Mouse (Mus musculus): Measurements from ENCODE around the gene Zcchc14.

The Zcchc14 gene

DNA sequence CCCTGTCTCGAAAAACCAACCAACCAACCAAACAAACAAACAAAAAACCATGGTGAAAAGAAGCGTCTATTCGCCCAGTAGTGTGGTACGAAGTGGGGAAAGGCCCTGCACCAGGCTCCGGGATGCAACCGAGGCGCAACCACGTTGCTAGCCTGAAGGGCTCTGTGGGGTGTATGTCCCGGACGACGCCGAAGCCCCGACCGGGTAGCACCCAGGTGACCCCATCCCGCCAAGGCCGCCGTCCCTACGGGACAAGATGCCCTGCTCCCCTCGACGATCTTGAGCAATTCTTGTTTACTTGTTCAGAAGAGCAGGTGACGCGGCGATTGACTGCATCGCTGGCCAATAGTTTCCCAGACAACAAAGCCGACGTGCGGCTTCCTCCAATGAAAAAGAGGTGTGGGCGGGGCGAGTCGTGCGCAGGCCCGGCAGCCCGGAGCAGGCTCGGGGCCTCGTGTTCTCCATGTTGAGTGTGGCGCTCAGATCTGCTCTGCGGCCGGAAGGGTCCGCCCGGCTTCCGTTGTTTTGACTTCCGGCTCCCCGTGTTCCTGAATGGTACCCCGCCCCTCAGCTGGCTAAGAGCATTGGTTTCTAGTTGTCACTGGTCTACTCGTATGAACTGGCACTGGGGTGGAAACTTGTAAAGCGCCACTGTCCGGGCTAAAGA lies 67.4 kb downstream of the Zcchc14 start:
- DNase-seq (ENCODE audit: low read depth, low spot score): peak; percentile 98

DNA sequence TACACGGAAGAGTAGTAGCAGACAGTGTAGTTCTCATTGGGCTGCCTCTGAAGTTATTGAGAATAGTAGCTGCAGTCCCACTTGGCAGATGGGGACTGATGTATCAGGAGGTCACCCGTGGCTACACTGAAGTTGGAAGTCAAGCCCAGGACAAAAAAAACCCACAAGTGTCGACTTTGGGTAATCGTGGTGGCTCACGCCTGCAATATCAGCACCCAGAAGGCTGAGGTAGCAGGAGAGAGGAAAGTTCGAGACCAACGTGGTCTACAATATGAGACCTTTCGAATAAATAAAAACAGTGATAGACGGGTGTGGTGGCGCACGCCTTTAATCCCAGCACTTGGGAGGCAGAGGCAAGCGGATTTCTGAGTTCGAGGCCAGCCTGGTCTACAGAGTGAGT lies 68.0 kb downstream of the Zcchc14 start:
- DNase-seq (ENCODE audit: low read depth, low spot score): no peak

DNA sequence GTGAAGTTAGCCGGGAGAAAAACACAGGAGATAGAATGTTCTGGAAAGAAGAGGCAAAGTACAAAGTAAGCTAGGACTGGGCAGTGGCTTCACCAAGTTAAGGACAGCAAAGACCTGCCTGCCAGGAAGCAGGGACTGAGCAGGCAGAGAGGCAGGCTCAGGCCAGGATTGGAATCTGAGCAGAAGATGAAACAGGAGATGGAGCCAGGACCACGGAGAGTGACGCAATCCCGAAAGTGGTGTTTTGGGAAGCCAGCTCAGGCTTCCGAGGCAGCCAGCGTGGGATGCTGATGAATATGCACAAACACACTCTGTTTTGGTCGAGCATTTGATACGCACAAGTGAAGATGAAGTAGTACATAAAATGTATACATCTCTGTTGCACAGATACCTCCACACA lies 69.0 kb downstream of the Zcchc14 start:
- no peak for DNase-seq (ENCODE audit: low read depth, low spot score)

DNA sequence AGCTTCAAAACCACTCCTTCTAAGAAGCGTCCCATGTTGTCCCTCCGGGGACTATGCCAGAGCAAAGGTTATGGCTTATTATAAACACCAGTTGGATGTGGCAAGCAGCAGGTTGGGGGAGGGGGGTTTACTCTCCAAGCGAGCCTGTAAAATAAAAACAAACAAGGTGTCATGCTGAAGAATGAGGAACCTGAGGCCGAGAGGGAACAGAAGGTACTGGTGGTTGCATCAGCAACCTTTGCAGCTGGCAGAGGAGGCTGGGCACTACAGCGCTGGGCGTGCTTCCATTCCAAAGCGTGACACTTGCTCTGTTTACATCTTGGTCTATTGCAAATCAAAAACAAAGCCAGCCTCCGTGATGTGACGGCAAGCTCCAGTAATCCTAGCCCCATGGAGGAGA lies 72.2 kb downstream of the Zcchc14 start:
- DNase-seq (ENCODE audit: low read depth, low spot score): no peak

DNA sequence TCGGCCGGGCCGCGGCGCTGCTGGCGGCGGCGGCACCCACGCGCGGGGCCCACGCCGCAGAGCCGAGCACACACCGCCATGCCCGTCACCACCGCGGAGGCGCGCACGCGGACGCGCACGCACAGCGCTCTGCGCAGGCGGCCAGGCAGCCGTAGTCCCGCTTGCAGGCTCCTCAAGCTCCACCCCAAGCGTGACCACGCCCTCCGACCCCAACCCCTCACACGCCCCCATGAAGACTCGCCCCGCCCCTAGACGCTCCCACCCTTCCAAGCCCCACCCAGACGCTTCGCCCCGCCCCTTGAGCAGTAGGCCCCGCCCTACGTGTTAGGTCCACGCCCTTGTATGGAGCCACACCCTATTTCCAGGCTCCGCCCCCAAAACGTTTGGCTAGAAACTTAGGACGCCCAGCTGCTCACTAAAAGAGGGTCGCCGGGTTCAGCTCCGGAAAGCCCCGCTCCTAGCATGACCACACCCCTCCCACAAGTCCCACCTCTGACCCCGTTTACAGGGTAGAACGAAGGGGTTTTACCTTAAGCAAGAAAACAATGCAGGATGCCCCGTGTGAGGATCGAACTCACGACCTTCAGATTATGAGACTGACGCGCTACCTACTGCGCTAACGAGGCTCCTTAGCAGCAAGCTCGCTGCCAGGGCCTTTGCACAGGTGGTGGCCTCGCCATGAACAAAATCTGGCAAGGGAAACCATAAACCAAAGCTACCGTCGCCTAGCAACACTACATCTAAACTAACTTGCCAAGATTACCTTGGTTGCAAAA lies 73.8 kb downstream of the Zcchc14 start, which contains the start of gene Fbxo31:
Gene Fbxo31, minus strand, starts transcription at position 131 of the 776 bp plus-strand sequence.
- peak; percentile 85 for DNase-seq (ENCODE audit: low read depth, low spot score)

DNA sequence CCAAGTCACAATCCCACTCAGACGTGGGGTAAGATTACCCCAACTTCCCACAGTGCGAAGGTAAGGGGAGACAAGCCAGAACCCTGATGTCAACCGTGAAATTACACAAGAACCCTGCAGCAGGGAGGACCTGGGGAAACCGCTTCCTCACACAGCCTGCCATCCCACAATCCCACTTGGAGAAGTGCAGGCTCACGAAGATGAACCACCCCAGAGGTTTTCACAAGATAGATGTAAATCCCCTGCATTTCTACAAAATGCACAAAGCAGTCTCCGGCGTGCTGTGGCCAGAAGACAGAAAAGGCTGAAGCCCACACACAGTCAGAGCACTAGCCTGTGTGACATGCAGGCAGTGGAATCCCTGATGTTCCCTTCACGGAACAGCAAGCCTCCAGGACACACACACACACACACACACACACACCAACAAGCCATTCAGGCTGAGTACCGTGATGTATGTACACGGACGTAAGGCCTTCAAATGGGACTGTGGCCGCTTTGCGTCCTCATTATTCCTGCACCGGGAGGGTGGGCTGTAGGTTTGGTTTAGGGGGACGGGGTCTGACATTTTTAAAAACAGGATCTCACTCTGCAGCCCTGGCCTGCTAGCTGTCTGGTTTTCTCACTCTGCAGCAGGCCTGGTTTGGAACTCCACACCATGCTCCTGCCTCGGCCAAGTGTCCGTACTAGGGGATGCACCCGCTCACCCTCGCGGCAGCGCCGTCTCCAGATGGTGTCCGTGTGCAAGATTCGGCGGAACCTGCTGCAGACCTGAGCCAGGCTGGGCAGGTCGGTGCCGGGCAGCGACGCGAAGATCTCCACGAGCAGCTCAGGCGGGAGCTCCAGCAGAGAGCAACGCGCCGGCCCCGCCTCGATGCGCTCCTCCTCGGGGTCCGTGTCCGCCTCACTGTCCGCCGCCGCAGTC lies 74.7 kb downstream of the Zcchc14 start:
- DNase-seq (ENCODE audit: low read depth, low spot score): no peak

DNA sequence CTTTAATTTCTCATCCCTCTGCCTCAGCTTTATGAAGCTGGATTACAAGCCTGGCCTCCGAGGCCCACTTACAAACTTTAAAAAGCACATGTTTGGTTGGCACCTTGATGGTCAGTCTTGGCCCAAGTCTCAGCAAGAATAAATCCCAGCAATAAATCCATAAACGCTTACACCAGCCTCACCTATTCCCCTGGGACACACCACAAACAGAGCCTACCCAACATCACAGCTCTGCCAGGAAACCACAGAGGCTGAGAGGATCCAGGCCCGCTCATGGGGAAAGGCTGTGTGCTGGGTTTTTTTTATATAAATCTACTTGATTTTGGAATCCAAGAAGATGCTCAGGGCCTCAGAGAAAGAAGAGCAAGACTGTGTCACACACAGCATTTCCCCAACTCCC lies 77.0 kb downstream of the Zcchc14 start:
- no peak for DNase-seq (ENCODE audit: low read depth, low spot score)

DNA sequence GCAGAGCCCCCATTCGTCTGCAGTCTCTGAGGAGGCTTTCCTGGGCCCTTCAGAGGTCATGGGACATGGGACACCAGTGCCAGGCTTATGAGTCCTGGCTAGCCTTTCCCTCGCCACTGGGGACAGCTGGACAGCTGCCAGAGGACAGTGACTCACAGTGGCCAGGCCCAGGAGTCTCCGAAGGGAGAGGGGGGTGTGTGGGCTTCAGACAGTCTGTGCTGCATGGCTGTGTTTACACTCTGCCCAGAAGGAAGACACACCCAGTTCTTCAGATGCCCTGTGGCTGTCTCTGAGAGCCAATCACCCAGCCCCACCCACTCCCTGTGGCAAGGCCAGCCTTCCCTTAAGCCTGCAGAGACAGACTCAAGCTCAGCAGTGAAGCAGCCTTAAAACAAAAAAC lies 79.4 kb downstream of the Zcchc14 start:
- DNase-seq (ENCODE audit: low read depth, low spot score): no peak

DNA sequence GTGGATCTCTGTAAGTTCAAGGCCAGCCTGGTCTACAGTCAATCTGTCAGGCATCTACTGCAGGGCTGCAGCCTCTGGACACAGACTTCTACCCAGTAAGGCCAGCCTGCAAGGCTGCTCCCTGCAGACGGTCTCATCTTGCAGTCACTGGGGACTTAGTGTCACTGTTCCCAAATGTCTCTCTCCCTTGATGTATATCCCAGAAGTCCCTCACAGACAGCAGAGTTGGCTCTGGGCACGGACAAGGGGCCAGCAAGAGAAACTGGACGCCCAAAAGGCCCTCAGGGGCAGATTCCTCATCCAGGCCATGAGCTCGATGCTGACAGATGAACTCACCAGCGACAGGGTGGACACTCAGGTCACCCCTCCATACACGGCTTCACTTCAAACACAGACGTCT lies 80.6 kb downstream of the Zcchc14 start:
- DNase-seq (ENCODE audit: low read depth, low spot score): no peak

DNA sequence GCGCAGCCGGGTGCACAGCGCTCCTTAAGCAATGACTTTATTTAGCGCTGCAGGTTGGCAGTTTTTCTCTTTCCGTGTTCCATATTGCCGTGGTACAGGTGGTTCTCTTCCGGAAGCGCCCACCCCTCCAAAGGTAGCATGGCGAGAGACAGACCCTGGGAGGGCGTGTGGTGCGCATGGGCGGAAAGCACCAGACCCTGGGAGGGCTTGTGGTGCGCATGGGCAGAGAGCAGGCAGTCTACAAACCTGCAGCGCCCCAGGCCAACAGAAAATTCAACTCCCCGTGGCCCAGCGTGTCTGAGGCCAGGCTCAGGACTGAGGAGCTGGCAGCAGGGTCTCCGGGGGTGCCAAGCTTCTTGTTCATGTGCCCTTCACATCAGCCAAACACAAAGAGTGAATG lies 81.9 kb downstream of the Zcchc14 start:
- DNase-seq (ENCODE audit: low read depth, low spot score): no peak

DNA sequence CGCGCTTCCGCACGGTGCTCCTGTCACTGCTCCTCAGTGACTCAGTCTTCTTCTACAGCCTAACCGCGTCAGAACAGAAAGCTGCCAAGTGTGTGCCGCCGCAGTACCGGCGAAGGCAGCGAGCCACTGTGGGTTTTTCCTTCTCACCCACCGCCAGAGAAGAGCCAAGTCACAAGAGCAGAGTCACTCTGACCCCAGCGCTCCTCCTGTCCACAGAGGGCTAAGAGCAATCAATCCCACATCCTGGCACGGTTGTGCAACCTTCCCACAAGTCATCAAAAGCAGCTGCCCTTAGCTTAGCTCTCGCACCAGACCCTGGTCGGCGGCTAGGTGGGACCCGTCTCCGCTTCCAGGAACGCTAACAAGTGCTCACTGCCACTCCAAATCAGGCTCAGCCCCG lies 82.4 kb downstream of the Zcchc14 start:
- DNase-seq (ENCODE audit: low read depth, low spot score): no peak

DNA sequence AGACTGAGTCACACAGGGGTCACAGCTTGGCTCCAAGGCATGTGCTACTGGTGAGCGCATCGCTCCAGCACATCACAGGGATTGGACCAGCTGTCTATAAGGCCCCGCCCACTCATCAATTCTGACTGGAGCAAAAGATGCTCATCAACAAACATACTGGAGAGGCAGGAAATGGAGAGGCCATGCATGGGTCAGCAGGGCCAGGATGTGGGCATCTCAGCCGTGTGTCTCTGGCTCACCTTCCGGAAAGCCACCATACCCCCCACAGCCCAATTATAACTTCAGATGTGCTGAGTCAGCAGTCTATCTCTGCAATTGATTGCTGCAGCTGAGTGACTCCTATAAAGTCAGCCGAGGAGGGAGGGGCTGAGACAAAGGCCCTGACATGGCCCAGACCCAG lies 84.4 kb downstream of the Zcchc14 start:
- DNase-seq (ENCODE audit: low read depth, low spot score): no peak

DNA sequence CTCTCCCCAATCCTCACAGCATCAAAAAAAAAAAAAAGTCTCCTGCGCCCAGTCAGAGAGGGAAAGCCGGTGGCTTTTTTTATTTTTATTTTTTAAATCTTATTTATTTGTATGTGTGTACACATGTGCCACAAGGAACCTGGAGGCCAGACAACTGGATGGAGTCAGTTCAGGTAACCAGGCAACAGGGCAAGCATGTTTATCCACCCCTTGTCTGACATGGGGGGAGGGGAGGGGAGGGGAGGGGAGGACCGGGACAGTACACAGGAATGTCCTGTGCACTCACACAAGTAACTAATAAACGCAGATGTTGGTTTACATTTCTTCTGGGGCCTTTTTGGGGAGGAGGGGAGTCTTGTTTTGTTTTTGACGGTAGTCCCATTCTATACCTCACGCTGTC lies 89.0 kb downstream of the Zcchc14 start:
- DNase-seq (ENCODE audit: low read depth, low spot score): no peak

DNA sequence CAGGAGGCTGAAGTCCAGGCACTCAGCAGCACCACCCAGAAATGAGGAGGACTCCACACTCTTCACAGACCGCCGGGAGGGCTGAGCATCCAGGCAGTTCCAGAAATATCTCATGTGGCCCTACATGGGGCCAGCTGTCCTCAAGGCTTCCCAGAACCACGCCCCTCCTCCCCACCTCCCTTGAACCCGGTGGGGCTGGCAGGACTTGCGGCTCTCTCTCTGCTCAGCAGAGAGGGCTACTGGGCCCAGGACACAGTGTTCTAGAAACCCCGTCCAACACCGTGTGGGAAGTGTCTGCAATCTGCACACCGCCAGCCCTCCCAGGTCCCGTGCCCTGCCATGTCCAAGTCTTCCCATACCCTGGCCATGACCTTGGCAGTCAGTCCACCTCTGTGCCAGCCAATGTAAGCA lies 89.8 kb downstream of the Zcchc14 start:
- no peak for DNase-seq (ENCODE audit: low read depth, low spot score)

DNA sequence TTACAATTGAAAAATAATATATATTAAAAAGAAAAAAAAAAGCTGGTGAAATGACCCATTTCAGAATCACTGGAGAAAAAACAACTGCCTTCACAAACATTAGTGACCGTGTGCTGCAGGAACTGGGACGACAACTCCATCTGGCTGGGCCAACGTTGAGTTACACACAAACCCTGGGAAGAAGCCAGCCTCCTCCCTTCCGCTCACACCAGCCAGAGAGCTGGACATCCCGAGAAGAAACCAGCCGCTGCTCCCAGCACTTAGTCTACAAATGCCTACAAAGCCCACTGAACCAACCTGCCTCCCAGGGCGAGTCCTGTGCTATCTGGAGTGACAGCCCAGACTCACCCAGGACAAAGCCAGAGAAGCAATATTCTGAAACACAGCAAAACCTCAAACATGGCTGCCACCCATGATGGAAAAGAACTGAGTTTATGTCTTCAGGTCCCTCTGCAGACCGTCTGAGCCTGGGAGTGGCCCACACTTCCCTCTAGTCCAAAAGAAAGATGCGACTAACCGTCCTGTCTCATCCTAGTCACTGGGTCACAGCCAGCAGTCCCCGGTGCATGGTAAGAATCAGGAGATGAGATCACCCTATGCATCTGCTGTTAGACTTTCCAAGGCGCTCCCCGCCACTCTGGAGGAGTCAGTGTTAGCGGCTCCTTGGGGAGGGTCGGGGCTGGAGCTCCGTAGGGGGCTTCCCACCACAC lies 90.9 kb downstream of the Zcchc14 start:
- no peak for DNase-seq (ENCODE audit: low read depth, low spot score)

DNA sequence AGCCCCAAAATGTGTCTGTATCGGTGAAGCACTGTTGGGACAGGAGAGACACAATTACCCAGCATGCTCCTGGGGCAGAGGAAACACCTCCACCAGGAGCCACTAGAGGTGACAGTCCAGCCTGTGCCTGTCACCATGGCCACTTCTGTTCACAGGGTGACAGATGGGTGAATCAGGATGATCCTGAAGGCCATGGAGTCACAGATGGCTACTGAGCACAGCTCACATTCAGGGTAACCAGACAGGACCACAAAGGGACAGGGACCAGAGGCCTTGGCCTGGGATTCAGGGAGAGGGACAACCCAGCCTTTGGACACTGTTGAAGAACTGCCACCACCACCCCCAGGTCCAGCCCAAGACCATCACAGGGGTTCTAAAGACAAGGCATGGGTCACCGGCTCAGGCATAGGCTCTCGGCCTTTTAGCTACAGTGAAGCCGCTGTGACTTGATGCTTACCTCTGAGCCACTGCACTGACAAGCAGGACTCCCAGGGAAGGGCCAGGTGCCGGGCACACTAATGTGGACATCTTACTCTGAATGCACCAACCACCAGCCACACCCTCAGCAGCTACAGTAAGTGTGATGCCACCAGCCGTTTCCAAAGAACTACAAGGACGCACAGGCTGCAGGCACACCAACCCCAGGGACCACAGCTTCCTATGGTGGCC lies 92.1 kb downstream of the Zcchc14 start:
- DNase-seq (ENCODE audit: low read depth, low spot score): no peak

DNA sequence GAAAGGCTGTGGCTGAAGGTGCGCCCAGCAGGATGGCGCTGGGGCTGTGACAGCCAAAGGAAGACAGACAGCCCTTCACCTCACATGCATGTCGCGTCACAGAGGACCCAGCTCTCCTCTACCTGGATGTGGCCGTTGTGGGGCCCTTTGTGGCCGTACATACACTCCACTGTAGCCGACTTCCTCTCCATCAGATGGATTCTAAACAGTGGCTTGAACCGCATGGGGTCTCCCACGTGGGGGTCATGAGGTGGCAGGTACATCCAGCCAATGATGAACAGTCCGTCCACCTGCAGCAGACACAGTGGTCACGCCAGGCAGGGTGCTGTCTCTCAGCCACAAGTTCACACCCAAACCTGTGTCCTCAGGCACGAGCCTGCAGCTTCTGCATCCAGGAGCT lies 92.9 kb downstream of the Zcchc14 start:
- no peak for DNase-seq (ENCODE audit: low read depth, low spot score)

DNA sequence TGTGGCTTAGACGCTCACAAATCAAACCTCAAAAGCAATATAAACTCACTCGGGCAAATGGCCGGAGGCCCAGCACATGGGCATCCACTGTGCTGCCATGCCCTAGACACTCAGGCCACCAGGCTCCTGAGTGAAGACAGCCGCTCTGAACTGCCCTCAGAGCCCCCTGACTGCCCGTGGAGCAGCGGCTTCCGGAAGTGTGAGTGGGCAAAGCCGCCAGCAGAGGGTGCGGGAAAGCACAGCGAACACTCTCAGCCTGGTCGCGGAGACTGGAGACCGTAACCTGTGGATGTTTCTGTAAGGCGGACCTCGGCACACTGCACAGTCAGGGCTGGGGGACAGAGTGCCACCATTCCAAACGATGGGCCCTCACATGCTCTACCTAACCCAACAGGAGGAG lies 94.2 kb downstream of the Zcchc14 start:
- DNase-seq (ENCODE audit: low read depth, low spot score): no peak

DNA sequence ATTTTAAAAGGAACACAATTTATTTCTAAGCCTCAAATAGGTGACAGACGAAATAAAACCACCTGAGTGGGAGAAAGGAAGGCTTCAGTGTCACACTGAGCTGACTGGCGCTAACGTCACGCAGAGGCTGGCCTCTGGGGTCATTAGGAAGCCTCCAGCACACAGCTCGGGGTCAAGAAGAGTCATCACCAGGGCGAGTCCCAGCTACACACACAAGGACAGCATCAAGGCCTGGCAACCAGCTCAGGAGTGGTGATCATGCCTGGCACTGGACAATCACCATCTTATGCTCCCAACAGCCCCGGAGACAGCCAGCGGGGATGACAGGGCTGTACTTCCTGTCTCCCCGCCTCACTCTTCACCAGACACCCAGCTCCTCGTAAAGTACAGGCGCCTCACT lies 95.0 kb downstream of the Zcchc14 start:
- no peak for DNase-seq (ENCODE audit: low read depth, low spot score)

DNA sequence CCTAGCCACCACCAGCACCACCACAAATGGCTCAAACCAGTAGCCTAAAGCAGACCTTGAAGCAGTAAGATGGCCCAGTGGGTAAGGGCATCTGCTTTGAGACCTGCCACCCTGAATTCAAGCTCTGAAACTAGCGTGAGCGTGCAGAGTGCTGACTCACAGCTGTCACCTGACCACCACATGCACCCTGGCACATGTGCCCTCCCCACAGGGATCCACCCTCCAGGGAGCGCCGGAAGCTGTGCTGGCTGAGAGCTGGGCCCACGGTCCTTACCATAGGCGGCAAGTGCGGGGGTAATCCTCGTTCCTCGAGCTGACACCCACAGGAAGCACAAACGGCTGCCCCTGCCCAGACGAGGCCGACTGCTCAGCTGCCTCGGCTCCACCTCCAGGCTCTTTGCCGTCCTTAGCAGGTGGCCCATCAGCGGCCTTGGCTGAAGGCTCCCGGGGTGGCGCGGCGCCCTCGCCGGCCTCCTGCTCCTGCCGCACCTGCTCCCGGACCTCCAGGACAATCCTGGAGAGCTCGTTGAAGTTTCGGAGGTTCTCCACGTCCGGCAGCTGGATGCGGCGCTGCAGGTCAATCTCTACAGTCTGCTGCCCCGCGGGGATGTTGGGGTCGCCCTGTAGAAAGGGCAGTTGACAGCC lies 98.7 kb downstream of the Zcchc14 start:
- DNase-seq (ENCODE audit: low read depth, low spot score): no peak

DNA sequence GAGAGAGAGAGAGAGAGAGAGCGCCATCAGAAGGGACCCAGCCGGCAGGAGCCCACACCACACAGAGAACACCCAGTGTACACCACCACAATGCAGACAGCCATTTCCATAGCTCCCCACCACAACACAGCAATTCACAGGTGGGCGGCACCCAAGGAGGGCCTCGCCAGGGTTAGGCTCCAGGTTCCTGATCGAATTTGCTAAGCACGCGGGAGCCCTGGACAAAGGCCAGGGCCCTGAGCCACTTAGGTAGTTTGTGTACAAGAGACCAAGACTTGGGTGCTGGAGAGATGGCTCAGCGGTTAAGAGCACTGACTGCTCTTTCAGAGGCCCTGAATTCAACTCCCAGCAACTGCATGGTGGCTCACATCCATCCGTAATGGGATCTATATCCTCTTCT lies 100.2 kb downstream of the Zcchc14 start:
- no peak for DNase-seq (ENCODE audit: low read depth, low spot score)
